Mouse (Mus musculus): ENCODE measurements at regions not wholly inside any gene's neighbourhood (a gene's known extent, or its start where the extent isn't known, plus 50 kb on each side); places are given as distances from the start of the nearest gene placed in this dataset.

DNA sequence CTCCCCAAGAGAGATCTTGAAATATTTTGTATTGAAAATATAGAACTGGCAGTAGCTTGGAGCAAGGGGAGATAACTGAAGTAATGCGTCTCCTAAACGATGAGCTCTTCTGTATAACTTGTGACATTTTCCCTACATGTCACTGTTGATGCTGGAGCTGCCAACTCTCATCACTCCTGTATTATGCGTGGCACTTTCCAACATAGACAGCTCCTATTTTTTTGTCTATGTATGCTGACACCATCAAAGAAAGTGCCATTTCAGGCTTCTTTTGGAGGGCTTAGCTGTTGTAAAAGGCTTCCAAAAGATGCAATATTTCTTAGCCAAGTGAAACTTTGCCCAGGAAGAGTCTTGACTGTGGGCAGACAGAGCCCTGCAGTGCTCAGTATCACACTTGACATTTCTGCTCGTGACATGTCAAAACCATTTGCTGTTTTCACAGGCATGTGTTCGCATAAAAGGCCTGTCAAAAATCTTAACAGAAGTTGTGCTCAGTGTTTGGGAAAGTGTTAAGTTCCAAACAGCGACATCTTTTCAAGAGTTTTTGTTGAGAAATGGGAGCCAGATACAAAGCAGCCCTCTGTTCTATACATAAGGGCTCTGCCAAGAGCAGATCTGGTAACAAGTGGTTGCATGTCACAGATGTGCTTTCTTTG lies 53.6 kb upstream of the Otol1 start:
- WGBS, result 74% methylated on average over 6 of the region's 6 CpGs
- Histone ChIP-seq H3K9me3 (no peaks in the 10 kb centered on the region), H3K36me3 (no peaks in the 10 kb centered on the region), H3K27me3 (ENCODE audit: insufficient read depth, poor library complexity, severe bottlenecking) (no peaks in the 10 kb centered on the region), H3K4me3 (no peak overlapping the region), H3K4me1 (no peaks in the 10 kb centered on the region), H3K27ac (no peak overlapping the region)
- DNase-seq (ENCODE audit: low spot score), result no peak

DNA sequence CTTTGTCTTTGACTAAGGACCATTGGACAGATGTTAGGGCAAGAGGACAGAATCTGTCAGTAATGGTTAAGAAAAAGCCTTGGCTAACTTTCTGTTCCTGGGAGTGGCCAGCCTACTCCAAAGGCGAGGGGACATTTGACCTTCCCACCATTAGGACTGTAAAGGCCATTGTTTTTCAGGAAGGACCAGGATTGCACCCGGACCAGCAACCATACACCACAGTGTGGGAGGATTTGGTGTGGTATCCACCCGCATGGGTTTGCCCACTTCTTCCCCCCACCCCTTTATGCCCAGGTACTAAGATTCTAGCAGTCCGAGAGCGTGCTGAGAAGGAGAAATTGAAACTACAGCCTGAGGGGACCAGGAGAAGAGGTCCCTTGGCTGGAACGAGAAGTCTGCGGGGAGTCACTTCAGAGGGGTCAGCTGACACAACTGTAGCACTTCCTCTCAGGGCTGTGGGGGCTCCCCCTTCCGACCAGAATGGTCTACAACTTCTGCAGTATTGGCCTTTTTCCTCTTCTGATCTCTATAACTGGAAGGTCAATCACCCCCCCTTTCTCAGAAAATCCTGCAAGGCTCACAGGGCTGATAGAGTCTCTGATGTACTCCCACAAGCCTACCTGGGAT lies 63.2 kb upstream of the Sptssb start:
- Histone ChIP-seq H3K36me3 (no peaks in the 10 kb centered on the region), H3K27ac (no peak overlapping the region), H3K9me3 (no peaks in the 10 kb centered on the region), H3K4me3 (no peak overlapping the region), H3K27me3 (ENCODE audit: insufficient read depth, poor library complexity, severe bottlenecking) (no peaks in the 10 kb centered on the region), H3K4me1 (no peaks in the 10 kb centered on the region)
- no peak for DNase-seq (ENCODE audit: low spot score)
- 76% methylated on average over 8 of the region's 8 CpGs for WGBS

DNA sequence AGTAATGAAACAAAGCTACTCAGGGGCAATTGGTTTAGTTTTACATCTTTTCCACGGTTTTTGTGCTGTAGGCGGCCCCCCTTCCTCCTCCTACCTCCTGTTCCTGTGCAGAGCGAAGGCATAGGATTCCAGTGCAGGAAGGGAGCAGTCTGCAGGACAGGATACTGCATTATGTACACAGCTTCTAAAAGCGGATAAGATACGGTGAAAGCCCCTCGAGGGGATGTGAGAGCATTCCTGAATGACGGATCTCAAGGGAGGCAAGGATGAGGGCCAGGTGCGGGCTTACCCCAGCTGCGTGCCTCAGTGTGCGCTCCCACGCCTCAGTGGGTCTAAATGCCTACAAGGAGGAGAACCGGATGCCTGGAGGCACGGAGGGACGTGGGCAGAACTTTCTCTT lies 53.1 kb upstream of the Sptssb start:
- Histone ChIP-seq H3K4me1 (peaks cover 6% of the 10 kb centered on the region; the same call in 1 of the 2 replicates), H3K27ac (0 out of 2 replicates have a peak overlapping the region, but pooled peaks have one; percentile 42), H3K27me3 (ENCODE audit: insufficient read depth, poor library complexity, severe bottlenecking) (no peaks in the 10 kb centered on the region), H3K36me3 (no peaks in the 10 kb centered on the region), H3K9me3 (no peaks in the 10 kb centered on the region), H3K4me3 (peak overlapping the region; percentile 29; the same call in 1 of the 2 replicates)
- WGBS, result 27% methylated on average over 14 of the region's 14 CpGs
- peak; percentile 80 for DNase-seq (ENCODE audit: low spot score)

DNA sequence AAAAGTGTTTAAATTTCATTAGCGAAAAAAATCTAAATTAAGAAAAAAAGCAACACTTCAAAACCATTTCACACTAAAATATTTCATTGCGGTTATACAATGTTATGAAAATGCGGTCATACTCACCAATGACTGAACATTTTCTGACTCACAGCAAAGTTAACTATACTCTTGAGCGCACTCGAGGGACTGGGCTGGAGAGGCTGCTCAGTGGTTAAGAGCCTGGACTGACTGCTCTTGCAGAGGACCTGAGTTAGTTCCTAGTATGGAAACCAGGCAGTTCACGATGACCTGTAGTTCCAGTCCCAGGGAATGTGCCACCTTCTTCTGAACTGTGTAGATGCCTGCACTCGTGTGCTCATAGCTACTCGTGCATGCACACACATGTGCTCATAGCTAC lies 50.3 kb upstream of the Sptssb start:
- Histone ChIP-seq H3K4me1 (peaks cover 6% of the 10 kb centered on the region; the same call in 1 of the 2 replicates), H3K4me3 (no peak overlapping the region), H3K36me3 (no peaks in the 10 kb centered on the region), H3K27ac (no peak overlapping the region), H3K9me3 (no peaks in the 10 kb centered on the region), H3K27me3 (ENCODE audit: insufficient read depth, poor library complexity, severe bottlenecking) (no peaks in the 10 kb centered on the region)
- WGBS, result 82% methylated on average over 8 of the region's 8 CpGs
- DNase-seq (ENCODE audit: low spot score), result no peak

Data from heart, embryonic 10.5 days (tissue).